Mouse (Mus musculus) hindbrain, embryonic 16.5 days (tissue): ENCODE measurements around the gene Gm10436. TPM values are rescaled to one million over a fixed set of nuclear protein-coding genes. Genes with fewer than 3 reads are reported as not detected.
"Not testable (repeated sequence)": the region's sequence is repeated elsewhere in the genome, so short reads cannot be mapped to it uniquely, and the experiment has no call there.

Source experiments
- ATAC-seq: fragments of 200-750 bp; cut with Nextera tagmentation; 2 replicates; pipeline ENCODE4 v1.8.0; 2017; ENCODE audit warnings: moderate TSS enrichment, moderate library complexity
- H3K27ac ChIP-seq: fragments of 300-500 bp; sonication (generic); 2 replicates; pipeline ENCODE4 v1.5.1; 2014; ENCODE audit warnings: low read depth, mild to moderate bottlenecking, control low read depth, low read length, moderate library complexity
- H3K27me3 ChIP-seq: fragments of 300-500 bp; sonication (generic); replicated peaks from 2 replicates; pipeline ENCODE4 v1.6.1; 2014; ENCODE audit warnings: low read length; ENCODE audit not compliant: control insufficient read depth, insufficient read depth
- H3K36me3 ChIP-seq: fragments of 300-500 bp; sonication (generic); 2 replicates; pipeline ENCODE4 v1.6.1; 2014; ENCODE audit warnings: mild to moderate bottlenecking, low read length, moderate library complexity, mixed read lengths; ENCODE audit not compliant: control insufficient read depth, insufficient read depth
- H3K4me1 ChIP-seq: fragments of 300-500 bp; sonication (generic); 2 replicates; pipeline ENCODE4 v1.6.1; 2014; ENCODE audit warnings: low read depth, low read length; ENCODE audit not compliant: control insufficient read depth, insufficient read depth
- H3K4me2 ChIP-seq: fragments of 300-500 bp; sonication (generic); 2 replicates; pipeline ENCODE4 v1.6.1; 2014; ENCODE audit warnings: mild to moderate bottlenecking, low read length, control low read depth, moderate library complexity
- H3K4me3 ChIP-seq: fragments of 300-500 bp; sonication (generic); 2 replicates; pipeline ENCODE4 v1.5.1; 2014; ENCODE audit warnings: mild to moderate bottlenecking, low read length, control low read depth, moderate library complexity
- H3K9ac ChIP-seq: fragments of 300-500 bp; sonication (generic); 2 replicates; pipeline ENCODE4 v1.6.1; 2014; ENCODE audit warnings: low read depth, mild to moderate bottlenecking, control low read depth, low read length, moderate library complexity
- H3K9me3 ChIP-seq: fragments of 300-500 bp; sonication (generic); 2 replicates; pipeline ENCODE4 v1.6.1; 2014; ENCODE audit warnings: mild to moderate bottlenecking, low read length, moderate library complexity; ENCODE audit not compliant: control insufficient read depth
- WGBS: fragments of 180-500 bp; shearing (Covaris S2); extraction: QIAGEN DNeasy Blood & Tissue Kit; methylation state at CpG from one replicate; pipeline ENCODE4 v1.1.7; 2014; 5-methylcytosine and 5-hydroxymethylcytosine counted together
- polyA plus RNA-seq: library from polyadenylated mRNA; unstranded; fragments of >200 nt; fragmentation: Nextera tagmentation; extraction: Ambion mirVana; gene quantifications from 2 replicates; pipeline ENCODE4 v1.2.1, GENCODE M21; 2015

Gm10436 gene
- not detected in 2 replicates for polyA plus RNA-seq

DNA sequence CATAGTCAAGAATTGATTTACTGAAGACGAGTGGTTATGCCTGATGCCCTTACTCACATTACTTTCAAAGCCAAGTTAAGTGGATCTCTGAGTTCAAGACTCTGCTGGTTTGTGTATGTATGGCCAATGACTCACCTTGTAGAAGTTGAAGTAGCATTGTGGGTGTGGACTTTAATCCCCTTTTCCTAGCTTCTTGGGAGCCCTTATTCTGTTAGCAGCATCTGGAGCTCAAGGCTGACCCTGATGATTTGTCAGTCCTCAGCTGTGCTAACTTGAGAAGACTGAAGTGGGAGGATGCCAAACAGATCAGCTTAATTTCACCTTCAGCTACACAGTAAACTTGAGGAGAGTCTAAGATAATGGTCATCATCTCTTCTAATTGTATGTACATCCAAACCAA is at the start of gene Gm10436:
Gene Gm10436, minus strand, starts transcription at position 101 of the 400 bp plus-strand sequence.
- WGBS: 95% methylated on average over 1 of the region's 1 CpGs
- H3K27me3 ChIP-seq, H3K9ac ChIP-seq, H3K4me1 ChIP-seq, ATAC-seq, H3K27ac ChIP-seq, H3K4me3 ChIP-seq, H3K4me2 ChIP-seq, H3K36me3 ChIP-seq, H3K9me3 ChIP-seq: not testable (repeated sequence)

DNA sequence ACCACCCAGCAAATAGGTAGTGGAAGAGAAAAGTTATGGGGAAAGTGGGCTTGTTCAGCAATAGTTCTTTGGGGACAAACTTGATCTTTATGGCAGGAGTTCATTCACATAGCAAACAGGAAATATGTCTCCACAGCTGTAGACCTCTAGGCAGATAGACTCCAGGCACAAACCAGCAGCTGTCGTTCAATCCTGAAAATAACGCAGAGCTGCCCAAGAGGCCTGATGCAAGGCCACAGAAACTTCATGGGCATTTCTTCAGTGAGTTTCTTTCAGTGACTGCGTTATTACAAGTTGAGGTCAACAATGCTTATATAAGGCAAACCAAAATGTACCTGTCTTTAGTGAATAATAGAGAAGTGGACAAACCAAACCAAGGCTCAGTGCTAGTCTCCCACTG is 37.5 kb upstream of the Gm10436 start:
- Histone ChIP-seq H3K9ac (no peak overlapping the region), H3K36me3 (no peaks in the 10 kb centered on the region), H3K9me3 (no peaks in the 10 kb centered on the region), H3K4me1 (no peaks in the 10 kb centered on the region), H3K4me3 (no peak overlapping the region), H3K27me3 (no peaks in the 10 kb centered on the region), H3K4me2 (no peak overlapping the region), H3K27ac (no peak overlapping the region)
- no peak for ATAC-seq
- 90% methylated on average over 3 of the region's 3 CpGs for WGBS

DNA sequence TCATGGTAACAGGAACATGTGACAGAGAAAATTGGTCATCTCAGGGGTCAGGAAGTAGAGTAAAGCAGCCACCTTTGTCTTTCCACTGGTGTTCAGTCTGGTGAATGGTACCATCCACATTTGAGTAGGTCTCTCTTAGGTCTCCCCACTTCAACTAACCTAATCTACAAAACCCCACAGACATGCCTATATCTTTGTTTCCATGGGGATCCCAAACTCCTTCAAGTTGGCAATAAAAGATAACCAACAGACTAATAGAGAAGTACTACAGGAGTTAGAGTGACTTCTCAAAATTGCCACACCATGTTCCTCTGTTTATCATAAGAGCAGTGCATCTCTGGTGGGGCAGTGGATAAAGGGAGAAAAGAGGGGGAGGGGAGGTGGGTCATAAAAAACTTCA is 36.2 kb upstream of the Gm10436 start:
- H3K4me3 ChIP-seq, H3K27ac ChIP-seq, H3K4me1 ChIP-seq, ATAC-seq, H3K36me3 ChIP-seq, H3K4me2 ChIP-seq, H3K9me3 ChIP-seq, H3K9ac ChIP-seq, H3K27me3 ChIP-seq: not testable (repeated sequence)

DNA sequence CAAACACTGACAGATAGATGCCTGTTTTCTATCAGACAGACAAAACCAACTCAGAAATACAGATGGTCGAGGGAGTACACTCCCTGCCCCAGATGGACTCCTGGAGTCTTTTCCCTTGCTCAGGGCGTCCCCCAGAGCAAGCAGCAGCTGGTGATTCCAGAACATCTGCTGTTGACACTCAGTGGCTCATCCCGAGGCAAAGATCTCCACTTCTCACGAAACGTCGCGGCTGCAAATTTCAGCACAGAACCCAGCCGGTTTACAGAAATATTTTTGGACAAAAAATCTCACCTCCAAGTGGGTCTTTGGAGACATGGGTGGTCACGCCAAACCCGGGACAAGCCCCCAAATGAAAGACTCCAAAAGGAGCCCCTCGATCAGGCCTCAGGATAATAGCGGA is 32.7 kb upstream of the Gm10436 start:
- no peaks in the 10 kb centered on the region for H3K4me1 ChIP-seq
- H3K36me3 ChIP-seq: no peaks in the 10 kb centered on the region
- no peak for ATAC-seq
- H3K9ac ChIP-seq: no peak overlapping the region
- H3K9me3 ChIP-seq: no peaks in the 10 kb centered on the region
- H3K4me3 ChIP-seq: no peak overlapping the region
- H3K27ac ChIP-seq: no peak overlapping the region
- no peak overlapping the region for H3K4me2 ChIP-seq
- WGBS: 83% methylated on average over 12 of the region's 12 CpGs
- H3K27me3 ChIP-seq: no peaks in the 10 kb centered on the region

DNA sequence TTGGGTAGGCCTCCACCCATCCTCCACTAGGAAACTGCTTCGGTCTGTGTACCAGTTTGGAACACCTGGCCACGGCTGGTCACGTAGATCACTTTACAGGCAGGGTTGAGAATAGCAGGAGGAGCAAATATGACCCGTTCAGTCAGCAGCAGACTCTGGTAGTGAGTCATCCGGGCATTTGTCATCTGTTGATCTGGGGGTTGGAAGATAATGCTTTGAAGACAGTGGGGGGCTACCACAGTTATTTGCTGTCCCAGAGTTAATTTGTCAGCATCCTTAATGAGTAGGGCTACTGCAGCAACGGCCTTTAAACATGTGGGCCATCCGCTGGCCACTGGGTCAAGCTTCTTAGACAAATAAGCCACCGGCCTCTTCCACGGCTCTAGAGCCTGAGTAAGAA is 29.6 kb upstream of the Gm10436 start:
- not testable (repeated sequence) for H3K9ac ChIP-seq, H3K36me3 ChIP-seq, H3K4me2 ChIP-seq, H3K4me1 ChIP-seq, H3K27ac ChIP-seq, H3K9me3 ChIP-seq, H3K27me3 ChIP-seq, ATAC-seq, H3K4me3 ChIP-seq
- 86% methylated on average over 9 of the region's 9 CpGs for WGBS

DNA sequence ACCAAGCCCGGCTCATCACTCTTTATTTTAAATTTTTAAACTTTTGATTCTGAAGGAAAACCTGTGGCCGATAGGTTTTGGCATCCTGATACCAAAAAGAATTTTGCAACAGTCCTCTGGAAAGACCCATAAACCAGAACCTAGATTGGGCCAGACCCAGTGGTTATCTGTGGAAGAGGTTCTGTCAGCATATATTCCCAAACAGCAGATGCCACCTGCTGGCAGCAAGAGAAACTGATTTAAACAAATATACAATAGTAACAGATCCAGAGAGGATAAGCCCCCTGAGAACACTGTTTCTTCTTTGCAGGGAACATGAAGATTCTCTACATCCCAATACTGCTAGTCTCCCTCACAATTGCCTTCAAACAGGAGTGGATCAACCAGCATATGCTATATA is 20.9 kb upstream of the Gm10436 start:
- WGBS: 91% methylated on average over 2 of the region's 2 CpGs
- H3K4me2 ChIP-seq: no peak overlapping the region
- no peaks in the 10 kb centered on the region for H3K27me3 ChIP-seq
- no peak overlapping the region for H3K27ac ChIP-seq
- H3K9ac ChIP-seq: no peak overlapping the region
- ATAC-seq: no peak
- H3K4me1 ChIP-seq: no peaks in the 10 kb centered on the region
- H3K36me3 ChIP-seq: no peaks in the 10 kb centered on the region
- H3K4me3 ChIP-seq: no peak overlapping the region
- no peaks in the 10 kb centered on the region for H3K9me3 ChIP-seq

Other genes starting within 250 kb of the Gm10436 start
- not detected in 2 replicates for gene Gm2042, start 228.0 kb downstream of the Gm10436 start, polyA plus RNA-seq
- not detected in 2 replicates for gene Gm2075, start 170.3 kb downstream of the Gm10436 start, polyA plus RNA-seq
- gene Gm6803, start 163.3 kb downstream of the Gm10436 start, polyA plus RNA-seq: not detected in 2 replicates
- not detected in 2 replicates for gene Gm2056, start 155.1 kb downstream of the Gm10436 start, polyA plus RNA-seq
- gene Gm16368, start 98.4 kb downstream of the Gm10436 start, polyA plus RNA-seq: not detected in 2 replicates
- not detected in 2 replicates for gene Gm8332, start 68.0 kb upstream of the Gm10436 start, polyA plus RNA-seq
- gene Gm5662, start 92.4 kb upstream of the Gm10436 start, polyA plus RNA-seq: not detected in 2 replicates
- not detected in 2 replicates for gene Gm5039, start 141.9 kb upstream of the Gm10436 start, polyA plus RNA-seq
- 43.7 and 44.5 TPM in 2 replicates for gene Adck1, start 178.4 kb upstream of the Gm10436 start, polyA plus RNA-seq